ENCODE assay signal across 12 mouse cellular contexts in the genomic region with DNA sequence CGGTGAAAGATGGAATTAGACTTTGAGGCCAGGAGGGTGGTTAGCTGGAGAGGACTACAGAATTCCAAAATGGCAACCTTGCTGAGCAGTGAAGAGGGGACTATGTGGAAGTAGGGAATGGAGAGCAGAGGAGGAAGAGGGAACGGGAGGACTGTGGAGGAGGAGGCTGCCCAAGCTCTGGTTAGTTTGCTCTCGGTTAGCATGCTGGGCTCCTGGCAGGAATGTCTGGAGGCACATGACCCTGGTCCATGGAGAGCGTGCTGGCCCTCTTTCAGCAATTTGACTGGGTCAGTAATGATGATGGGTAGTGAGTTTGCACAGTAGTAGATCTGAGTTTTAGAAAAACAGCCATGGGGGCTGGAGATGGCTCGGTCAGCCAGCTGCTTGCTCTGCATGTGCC. TPM values are rescaled to one million over a fixed set of nuclear protein-coding genes. Genes with fewer than 3 reads are reported as not detected.
DNase-seq lines count a peak whose midpoint lies in the region.
"Had no signal": no experiment of that assay in that cellular context is flagged by ENCODE, and none has a peak within 500 bp of the region (broad histone marks: within the 10 kb centered on the region; RNA-seq: fewer than 3 reads in every experiment).

No protein-coding gene starts in this region.

- peak; percentile 45 to 48 for DNase-seq in cerebellum, postnatal 14 days
- DNase-seq in cerebellum, adult 8-10 months, result no peak
- DNase-seq in kidney, adult 18-20 months, result peak; percentile 44
- DNase-seq in kidney, postnatal 10 days, result no peak
- peak; percentile 12 for DNase-seq in left cerebral cortex, postnatal 4 days
- no peak for DNase-seq in left cerebral cortex, adult 18-20 months (ENCODE audit: low spot score in 2 of 2)
- no peak for DNase-seq in thymus, postnatal 25 days
- DNase-seq: adrenal gland, adult 2 months; cerebellum, adult 11-12 months; cerebellum, adult 9-11 months; gastrocnemius, postnatal 10 days; heart, postnatal 4 days had no signal

- intact Hi-C loops in left cerebral cortex, postnatal 4 days (cut with DNase I), result no loop called here

RNA-seq across cellular contexts. Expression of a gene that starts 39.1 kb away (rescaled TPM):
- total RNA-seq in left cerebral cortex, postnatal 4 days (2021), result 10 to 100 TPM; 59.7 to 65.9 TPM
- total RNA-seq in left cerebral cortex, adult 18-20 months (2021), result 100 to 1,000 TPM in 1 of 2 experiments, 10 to 100 TPM in 1; 96.4 to 113 TPM

Comparison
In these comparisons a context has a peak if more than half of its experiments do, and no peak if none do; other contexts are left out.
1. DNase-seq: peak in cerebellum, postnatal 14 days (2 of 2), kidney, adult 18-20 months (single experiment) and left cerebral cortex, postnatal 4 days (single experiment); none in cerebellum, adult 8-10 months (single experiment), kidney, postnatal 10 days (single experiment), left cerebral cortex, adult 18-20 months (0 of 2) and thymus, postnatal 25 days (single experiment).